Mouse (Mus musculus) lung, postnatal 0 days (tissue): ENCODE results near the gene Zfp64. TPM values are rescaled to one million over a fixed set of nuclear protein-coding genes. Genes with fewer than 3 reads are reported as not detected.

Experiments used
- ATAC-seq: fragments of 200-750 bp; cut with Nextera tagmentation; 2 replicates; pipeline ENCODE4 v1.8.0; 2017; ENCODE audit warnings: moderate library complexity
- DNase-seq: peaks from one replicate; pipeline ENCODE4 v3.0.0-alpha.2; 2016; ENCODE audit warnings: low spot score
- H3K27ac ChIP-seq: fragments of 300-500 bp; sonication (generic); 2 replicates; pipeline ENCODE4 v1.5.1; 2014; ENCODE audit warnings: antibody characterized with exemption, mild to moderate bottlenecking, low read length, mixed read lengths
- H3K27me3 ChIP-seq: fragments of 300-500 bp; sonication (generic); replicated peaks from 2 replicates; pipeline ENCODE4 v1.6.1; 2014; ENCODE audit warnings: low read length, mixed read lengths; ENCODE audit not compliant: insufficient read depth
- H3K36me3 ChIP-seq: fragments of 300-500 bp; sonication (generic); 2 replicates; pipeline ENCODE4 v1.6.1; 2014; ENCODE audit warnings: low read length, mixed read lengths; ENCODE audit not compliant: insufficient read depth
- H3K4me1 ChIP-seq: fragments of 300-500 bp; sonication (generic); 2 replicates; pipeline ENCODE4 v1.6.1; 2014; ENCODE audit warnings: antibody characterized with exemption, low read depth, low read length, mixed read lengths; ENCODE audit not compliant: insufficient read depth
- H3K4me2 ChIP-seq: fragments of 300-500 bp; sonication (generic); replicated peaks from 2 replicates; pipeline ENCODE4 v1.6.1; 2014; ENCODE audit warnings: low read depth, mild to moderate bottlenecking, low read length, moderate library complexity, mixed read lengths
- H3K4me3 ChIP-seq: fragments of 300-500 bp; sonication (generic); 2 replicates; pipeline ENCODE4 v1.5.1; 2014; ENCODE audit warnings: low read depth, low read length
- H3K9ac ChIP-seq: fragments of 300-500 bp; sonication (generic); replicated peaks from 2 replicates; pipeline ENCODE4 v1.6.1; 2014; ENCODE audit warnings: low read depth, mild to moderate bottlenecking
- H3K9me3 ChIP-seq: fragments of 300-500 bp; sonication (generic); 2 replicates; pipeline ENCODE4 v1.6.1; 2016; ENCODE audit warnings: low read length, mixed read lengths
- CTCF ChIP-seq: IDR thresholded peaks from 2 replicates; pipeline ENCODE4 v1.5.1; 2016; ENCODE audit warnings: antibody characterized with exemption, mild to moderate bottlenecking
- EP300 ChIP-seq: IDR thresholded peaks from 2 replicates; pipeline ENCODE4 v1.6.1; 2016; ENCODE audit warnings: antibody characterized with exemption, mild to moderate bottlenecking, control low read depth
- WGBS: fragments of 180-500 bp; shearing (Covaris S2); extraction: QIAGEN DNeasy Blood & Tissue Kit; methylation state at CpG from one replicate; pipeline ENCODE4 v1.1.7; 2014; 5-methylcytosine and 5-hydroxymethylcytosine counted together
- polyA plus RNA-seq: library from polyadenylated mRNA; unstranded; fragments of >200 nt; fragmentation: Nextera tagmentation; extraction: Ambion mirVana; gene quantifications from 2 replicates; pipeline ENCODE4 v1.2.1, GENCODE M21; 2015

Gene Zfp64
- polyA plus RNA-seq, 1 experiment from 2014 or later: 15.8 TPM

GRCm38 (mm10) chr2:168926257-168926810 is 29.1 kb downstream of the Zfp64 start:
- TF ChIP-seq CTCF (no peak), EP300 (no peak)
- Histone ChIP-seq H3K9ac (no peak overlapping the region), H3K4me3 (no peak overlapping the region), H3K27me3 (no peaks in the 10 kb centered on the region), H3K27ac (no peak overlapping the region), H3K4me1 (no peaks in the 10 kb centered on the region), H3K36me3 (peaks cover 10% of the 10 kb centered on the region), H3K9me3 (no peaks in the 10 kb centered on the region), H3K4me2 (no peak overlapping the region)
- DNase-seq (no peak), ATAC-seq (no peak)
- WGBS: 88% methylated on average over 37 of the region's 37 CpGs

- TF ChIP-seq EP300 (no peak), CTCF (peak; percentile 74)
- Histone ChIP-seq H3K27me3 (no peaks in the 10 kb centered on the region), H3K9me3 (no peaks in the 10 kb centered on the region), H3K27ac (no peak overlapping the region), H3K9ac (no peak overlapping the region), H3K36me3 (peaks cover 10% of the 10 kb centered on the region), H3K4me1 (no peaks in the 10 kb centered on the region), H3K4me2 (no peak overlapping the region), H3K4me3 (no peak overlapping the region)
- peak; percentile 61 for DNase-seq
- no peak for ATAC-seq
- WGBS: 7% methylated on average over 9 of the region's 9 CpGs
Observed at GRCm38 (mm10) chr2:168923706-168924105, 31.7 kb downstream of the Zfp64 start.

- no peak overlapping the region for H3K27ac ChIP-seq
- DNase-seq (no peak), ATAC-seq (no peak)
- H3K27me3 ChIP-seq: no peaks in the 10 kb centered on the region
- 85% methylated on average over 5 of the region's 5 CpGs for WGBS
- H3K4me1 ChIP-seq: no peaks in the 10 kb centered on the region
- no peak overlapping the region for H3K4me2 ChIP-seq
- no peak overlapping the region for H3K9ac ChIP-seq
- no peaks in the 10 kb centered on the region for H3K9me3 ChIP-seq
- H3K4me3 ChIP-seq: no peak overlapping the region
- peaks cover 10% of the 10 kb centered on the region for H3K36me3 ChIP-seq
- TF ChIP-seq EP300 (no peak), CTCF (0 out of 2 replicates have a peak, but pooled peaks have one; percentile 22)
Observed at GRCm38 (mm10) chr2:168922466-168922865, 32.9 kb downstream of the Zfp64 start.

DNA sequence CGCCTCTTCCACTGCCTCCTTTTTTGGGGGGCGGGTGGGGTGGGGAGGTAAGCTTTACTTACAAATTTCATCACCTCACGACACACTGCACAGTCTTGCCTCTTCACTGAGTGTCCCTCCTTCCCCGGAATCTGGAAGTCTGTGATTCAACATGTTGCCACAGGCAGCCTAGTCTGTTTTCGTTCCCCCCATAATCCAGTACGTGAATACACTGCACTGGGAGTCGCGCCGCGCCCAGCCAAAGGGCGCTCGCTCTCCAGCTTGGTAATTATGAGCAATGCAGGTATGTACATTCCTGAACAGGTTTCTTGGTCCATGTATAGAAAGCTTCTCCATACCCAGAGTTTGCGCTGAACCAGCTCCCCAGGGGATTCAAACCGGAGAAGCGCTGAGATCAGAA is 35.4 kb downstream of the Zfp64 start:
- 50% methylated on average over 15 of the region's 15 CpGs for WGBS
- TF ChIP-seq EP300 (no peak), CTCF (no peak)
- Histone ChIP-seq H3K4me2 (no peak overlapping the region), H3K9me3 (no peaks in the 10 kb centered on the region), H3K27me3 (no peaks in the 10 kb centered on the region), H3K36me3 (no peaks in the 10 kb centered on the region), H3K4me1 (no peaks in the 10 kb centered on the region), H3K4me3 (no peak overlapping the region), H3K9ac (no peak overlapping the region), H3K27ac (no peak overlapping the region)
- no peak for ATAC-seq
- no peak for DNase-seq

GRCm38 (mm10) chr2:168912901-168913721 is 42.3 kb downstream of the Zfp64 start:
- peaks cover 34% of the 10 kb centered on the region for H3K27me3 ChIP-seq
- peak overlapping the region; percentile 57 for H3K4me2 ChIP-seq
- TF ChIP-seq CTCF (no peak), EP300 (no peak)
- H3K9ac ChIP-seq: no peak overlapping the region
- no peaks in the 10 kb centered on the region for H3K36me3 ChIP-seq
- ATAC-seq (no peak), DNase-seq (peak; percentile 21)
- WGBS: 3% methylated on average over 31 of the region's 31 CpGs
- H3K4me3 ChIP-seq: peak overlapping the region; percentile 35
- H3K9me3 ChIP-seq: no peaks in the 10 kb centered on the region
- peaks cover 4% of the 10 kb centered on the region; the same call in 1 of the 2 replicates for H3K4me1 ChIP-seq
- H3K27ac ChIP-seq: no peak overlapping the region

DNA sequence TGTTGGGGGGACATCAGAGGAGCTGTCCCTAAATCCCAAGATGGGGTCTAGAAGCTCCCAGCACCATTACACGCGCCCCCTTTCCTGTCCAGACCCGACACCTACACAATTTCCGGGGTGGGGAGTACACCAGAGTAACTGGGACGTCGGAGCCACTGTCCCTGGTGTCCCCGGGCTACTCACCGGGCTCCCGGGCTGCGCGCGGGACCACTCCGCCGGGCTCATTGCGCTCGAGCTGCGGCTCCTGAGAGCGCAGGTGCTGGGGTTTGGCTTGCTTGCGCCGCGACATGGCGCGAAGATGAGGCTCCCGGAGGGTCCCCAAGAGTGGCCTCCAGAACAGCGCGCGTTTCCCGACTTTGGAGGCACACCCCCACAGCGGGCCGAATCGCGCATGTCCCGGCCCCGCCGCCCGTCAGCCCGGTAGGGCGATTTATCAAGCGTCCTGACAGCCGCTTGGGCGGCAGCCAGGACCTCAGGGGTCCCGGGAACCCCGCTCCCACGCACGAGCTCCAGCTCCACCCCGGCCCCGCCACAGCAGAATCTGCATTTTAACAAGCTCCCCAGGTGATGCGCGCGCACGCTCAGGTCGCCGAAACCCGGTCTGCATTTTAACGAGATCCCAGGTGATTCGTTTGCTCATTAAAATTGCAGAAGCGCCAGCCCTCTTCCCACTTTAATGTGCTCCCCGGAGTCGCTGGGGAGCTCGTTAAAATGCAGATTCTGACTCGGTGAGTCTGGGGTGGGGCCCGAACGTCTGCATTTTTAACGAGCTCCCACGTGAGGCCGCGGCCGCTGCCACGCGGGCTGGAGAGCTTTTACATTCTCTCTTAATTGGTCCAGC is 43.1 kb downstream of the Zfp64 start:
- Histone ChIP-seq H3K4me3 (peak overlapping the region; percentile 35), H3K9me3 (no peaks in the 10 kb centered on the region), H3K4me2 (peak overlapping the region; percentile 57), H3K4me1 (peaks cover 4% of the 10 kb centered on the region; the same call in 1 of the 2 replicates), H3K27me3 (peaks cover 34% of the 10 kb centered on the region), H3K9ac (no peak overlapping the region), H3K27ac (no peak overlapping the region), H3K36me3 (no peaks in the 10 kb centered on the region)
- ATAC-seq (no peak), DNase-seq (no peak)
- WGBS: under 1% methylated on average over 69 of the region's 70 CpGs
- no peak for TF ChIP-seq CTCF
- TF ChIP-seq EP300: no peak
